Mouse (Mus musculus) heart, adult 2 months (tissue): ENCODE data around the gene Arhgef39.

Experiments used
- CTCF ChIP-seq: fragments of 200-600 bp; IDR thresholded peaks from 2 replicates; pipeline ENCODE4 v1.8.1; 2022; ENCODE audit warnings: antibody characterized with exemption, mild to moderate bottlenecking, moderate library complexity
- POLR2A ChIP-seq: fragments of 200-500 bp; IDR thresholded peaks from 2 replicates; pipeline ENCODE4 v1.6.1; 2011; ENCODE audit warnings: mild to moderate bottlenecking, low read depth, low read length, control low read depth; ENCODE audit not compliant: insufficient read depth

- TF ChIP-seq POLR2A = no peak
- TF ChIP-seq CTCF = no peak
These were observed 43.0 kb downstream of the Arhgef39 start for GRCm38 (mm10) chr4:43456470-43456869.
